Mouse (Mus musculus): ENCODE measurements around the gene Zbtb46. TPM values are rescaled to one million over a fixed set of nuclear protein-coding genes. Genes with fewer than 3 reads are reported as not detected.

Zbtb46 gene
- polyA plus RNA-seq, 1 experiment from 2014 or later: 16.4 TPM

GRCm38 (mm10) chr2:181365655-181366075 lies 93.6 kb downstream of the Zbtb46 start:
- Histone ChIP-seq H3K4me1 (peaks cover 38% of the 10 kb centered on the region), H3K27ac (replicated peaks) (peak overlapping the region; percentile 92), H3K4me3 (peak overlapping the region; percentile 85), H3K9me3 (no peaks in the 10 kb centered on the region), H3K27me3 (replicated peaks; ENCODE audit: low read depth, poor library complexity, severe bottlenecking) (no peaks in the 10 kb centered on the region), H3K36me3 (replicated peaks) (peaks cover 64% of the 10 kb centered on the region)
- DNase-seq (ENCODE audit: low spot score): peak; percentile 51
- under 1% methylated on average over 20 of the region's 20 CpGs for WGBS

GRCm38 (mm10) chr2:181364860-181365596 lies 94.2 kb downstream of the Zbtb46 start, which contains the start of the genes Zgpat and Arfrp1:
TSS of gene Zgpat (plus strand) at chr2:181364928.
TSS of gene Arfrp1 (minus strand) at chr2:181365404.
- H3K4me1 ChIP-seq: peaks cover 38% of the 10 kb centered on the region
- H3K36me3 ChIP-seq (replicated peaks): peaks cover 64% of the 10 kb centered on the region
- peak within 1 kb of the TSS; percentile 92 for H3K27ac ChIP-seq (replicated peaks)
- H3K9me3 ChIP-seq: no peaks in the 10 kb centered on the region
- peak; percentile 94 for DNase-seq (ENCODE audit: low spot score)
- WGBS: under 1% methylated on average over 71 of the region's 71 CpGs
- no peaks in the 10 kb centered on the region for H3K27me3 ChIP-seq (replicated peaks; ENCODE audit: low read depth, poor library complexity, severe bottlenecking)
- H3K4me3 ChIP-seq: peak within 1 kb of the TSS; percentile 85

- no peaks in the 10 kb centered on the region for H3K9me3 ChIP-seq
- H3K4me1 ChIP-seq: peaks cover 38% of the 10 kb centered on the region
- DNase-seq (ENCODE audit: low spot score): no peak
- H3K4me3 ChIP-seq: peak overlapping the region; percentile 85
- no peaks in the 10 kb centered on the region for H3K27me3 ChIP-seq (replicated peaks; ENCODE audit: low read depth, poor library complexity, severe bottlenecking)
- H3K27ac ChIP-seq (replicated peaks): peak overlapping the region; percentile 92
- H3K36me3 ChIP-seq (replicated peaks): peaks cover 64% of the 10 kb centered on the region
- WGBS: 11% methylated on average over 14 of the region's 14 CpGs
Observed at GRCm38 (mm10) chr2:181364487-181364859, 94.8 kb downstream of the Zbtb46 start.

GRCm38 (mm10) chr2:181363946-181364345 lies 95.3 kb downstream of the Zbtb46 start:
- H3K36me3 ChIP-seq (replicated peaks): peaks cover 64% of the 10 kb centered on the region
- H3K4me3 ChIP-seq: peak overlapping the region; percentile 85
- 72% methylated on average over 3 of the region's 3 CpGs for WGBS
- no peak overlapping the region for H3K27ac ChIP-seq (replicated peaks)
- no peaks in the 10 kb centered on the region for H3K9me3 ChIP-seq
- H3K4me1 ChIP-seq: peaks cover 38% of the 10 kb centered on the region
- no peak for DNase-seq (ENCODE audit: low spot score)
- H3K27me3 ChIP-seq (replicated peaks; ENCODE audit: low read depth, poor library complexity, severe bottlenecking): no peaks in the 10 kb centered on the region

- DNase-seq (ENCODE audit: low spot score): no peak
- H3K36me3 ChIP-seq (replicated peaks): peaks cover 100% of the 10 kb centered on the region
- WGBS: 81% methylated on average over 3 of the region's 3 CpGs
- H3K4me3 ChIP-seq: no peak overlapping the region
- H3K4me1 ChIP-seq: no peaks in the 10 kb centered on the region
- no peak overlapping the region for H3K27ac ChIP-seq (replicated peaks)
- H3K27me3 ChIP-seq (replicated peaks; ENCODE audit: low read depth, poor library complexity, severe bottlenecking): no peaks in the 10 kb centered on the region
- no peaks in the 10 kb centered on the region for H3K9me3 ChIP-seq
Observed at GRCm38 (mm10) chr2:181356780-181357179, 102.4 kb downstream of the Zbtb46 start.

GRCm38 (mm10) chr2:181342766-181343165 lies 116.5 kb downstream of the Zbtb46 start:
- DNase-seq (ENCODE audit: low spot score): no peak
- Histone ChIP-seq H3K27me3 (replicated peaks; ENCODE audit: low read depth, poor library complexity, severe bottlenecking) (no peaks in the 10 kb centered on the region), H3K4me3 (no peak overlapping the region), H3K27ac (replicated peaks) (no peak overlapping the region), H3K4me1 (no peaks in the 10 kb centered on the region), H3K9me3 (no peaks in the 10 kb centered on the region), H3K36me3 (replicated peaks) (peaks cover 95% of the 10 kb centered on the region)
- 97% methylated on average over 6 of the region's 6 CpGs for WGBS

- 86% methylated on average over 4 of the region's 4 CpGs for WGBS
Observed at GRCm38 (mm10) chr2:181340426-181340825, 118.8 kb downstream of the Zbtb46 start.

More at GRCm38 (mm10) chr2:181340426-181340825, 118.8 kb downstream of the Zbtb46 start:
- DNase-seq (ENCODE audit: low spot score): no peak
- no peak overlapping the region for H3K27ac ChIP-seq (replicated peaks)
- no peaks in the 10 kb centered on the region for H3K4me1 ChIP-seq
- peaks cover 95% of the 10 kb centered on the region for H3K36me3 ChIP-seq (replicated peaks)
- H3K9me3 ChIP-seq: no peaks in the 10 kb centered on the region
- no peaks in the 10 kb centered on the region for H3K27me3 ChIP-seq (replicated peaks; ENCODE audit: low read depth, poor library complexity, severe bottlenecking)
- H3K4me3 ChIP-seq: no peak overlapping the region

Other genes starting within 250 kb of the Zbtb46 start
- 0.05 and 0.16 TPM in 2 replicates for gene Srms, start 246.2 kb downstream of the Zbtb46 start, polyA plus RNA-seq (2016; fragmentation: Nextera tagmentation; extraction: Ambion mirVana)
- gene Fndc11, start 239.4 kb downstream of the Zbtb46 start, polyA plus RNA-seq (2016; fragmentation: Nextera tagmentation; extraction: Ambion mirVana): 0.25 and 0.26 TPM in 2 replicates
- 1.1 and 1.4 TPM in 2 replicates for gene Helz2, start 217.4 kb downstream of the Zbtb46 start, polyA plus RNA-seq (2016; fragmentation: Nextera tagmentation; extraction: Ambion mirVana)
- 18.7 and 20.2 TPM in 2 replicates for gene Gmeb2, start 171.4 kb downstream of the Zbtb46 start, polyA plus RNA-seq (2016; fragmentation: Nextera tagmentation; extraction: Ambion mirVana)
- 47.9 and 53.7 TPM in 2 replicates for gene Stmn3, start 144.9 kb downstream of the Zbtb46 start, polyA plus RNA-seq (2016; fragmentation: Nextera tagmentation; extraction: Ambion mirVana)
- gene Rtel1, start 139.7 kb downstream of the Zbtb46 start, polyA plus RNA-seq (2016; fragmentation: Nextera tagmentation; extraction: Ambion mirVana): 72.4 and 74.1 TPM in 2 replicates
- gene Zgpat, start 94.5 kb downstream of the Zbtb46 start, polyA plus RNA-seq (2016; fragmentation: Nextera tagmentation; extraction: Ambion mirVana): 46.9 and 51.8 TPM in 2 replicates
- gene Arfrp1, start 94.0 kb downstream of the Zbtb46 start, polyA plus RNA-seq (2016; fragmentation: Nextera tagmentation; extraction: Ambion mirVana): 74.0 and 74.4 TPM in 2 replicates
- gene Lime1, start 79.3 kb downstream of the Zbtb46 start, polyA plus RNA-seq (2016; fragmentation: Nextera tagmentation; extraction: Ambion mirVana): 25.7 and 30.7 TPM in 2 replicates
- gene Abhd16b, start 33.8 kb upstream of the Zbtb46 start, polyA plus RNA-seq (2016; fragmentation: Nextera tagmentation; extraction: Ambion mirVana): 0.11 and 0.16 TPM in 2 replicates
- gene Tpd52l2, start 37.7 kb upstream of the Zbtb46 start, polyA plus RNA-seq (2016; fragmentation: Nextera tagmentation; extraction: Ambion mirVana): 173 and 174 TPM in 2 replicates
- 93.3 and 93.4 TPM in 2 replicates for gene Dnajc5, start 61.1 kb upstream of the Zbtb46 start, polyA plus RNA-seq (2016; fragmentation: Nextera tagmentation; extraction: Ambion mirVana)
- gene Uckl1, start 125.5 kb upstream of the Zbtb46 start, polyA plus RNA-seq (2016; fragmentation: Nextera tagmentation; extraction: Ambion mirVana): 41.1 and 41.3 TPM in 2 replicates
- gene Prpf6, start 132.4 kb upstream of the Zbtb46 start, polyA plus RNA-seq (2016; fragmentation: Nextera tagmentation; extraction: Ambion mirVana): 77.2 and 82.6 TPM in 2 replicates
- 56.0 and 59.1 TPM in 2 replicates for gene Zfp512b, start 133.4 kb upstream of the Zbtb46 start, polyA plus RNA-seq (2016; fragmentation: Nextera tagmentation; extraction: Ambion mirVana)
- gene Samd10, start 139.8 kb upstream of the Zbtb46 start, polyA plus RNA-seq (2016; fragmentation: Nextera tagmentation; extraction: Ambion mirVana): 24.9 and 25.5 TPM in 2 replicates
- 0.28 TPM in 1 of 2 replicates, not detected in the other for gene Gm29797, start 197.6 kb upstream of the Zbtb46 start, polyA plus RNA-seq (2016; fragmentation: Nextera tagmentation; extraction: Ambion mirVana)
- gene Sox18, start 212.2 kb upstream of the Zbtb46 start, polyA plus RNA-seq (2016; fragmentation: Nextera tagmentation; extraction: Ambion mirVana): 21.8 and 25.2 TPM in 2 replicates
- gene Tcea2, start 220.9 kb upstream of the Zbtb46 start, polyA plus RNA-seq (2016; fragmentation: Nextera tagmentation; extraction: Ambion mirVana): 18.3 and 18.8 TPM in 2 replicates
- gene Rgs19, start 234.6 kb upstream of the Zbtb46 start, polyA plus RNA-seq (2016; fragmentation: Nextera tagmentation; extraction: Ambion mirVana): 85.2 and 89.9 TPM in 2 replicates
- not detected in 2 replicates for gene Lkaaear1, start 239.0 kb upstream of the Zbtb46 start, polyA plus RNA-seq (2016; fragmentation: Nextera tagmentation; extraction: Ambion mirVana)

All from embryonic facial prominence, embryonic 10.5 days (tissue).